Mouse (Mus musculus) adrenal gland (tissue): ENCODE measurements around the gene Rbbp7.

Experiments
- intact Hi-C: fragments of 180-260 bp; cut with DNase I; formaldehyde crosslinking; loops from one replicate; pipeline ENCODE4 v1.15.1; 2025

The Rbbp7 gene

DNA sequence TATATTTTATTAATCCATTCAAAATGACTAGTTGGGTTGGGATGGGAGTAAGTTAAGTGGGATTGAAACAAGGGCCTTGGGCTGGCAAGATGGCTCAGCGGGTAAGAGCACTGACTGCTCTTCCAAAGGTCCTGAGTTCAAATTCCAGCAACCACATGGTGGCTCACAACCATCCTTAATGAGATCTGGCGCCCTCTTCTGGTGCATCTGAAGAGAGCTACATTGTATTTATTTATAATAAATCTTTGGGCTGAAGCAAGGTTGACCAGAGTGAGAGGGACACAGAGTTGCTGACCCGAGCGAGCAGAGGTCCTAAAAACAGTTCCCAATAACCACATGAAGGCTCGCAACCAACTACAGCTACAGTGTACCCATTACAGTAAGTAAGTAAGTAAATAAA, 31.2 kb downstream of the Rbbp7 start:
- intact Hi-C loops: loop anchor here (5.0 kb wide), 1 partner anchor 69 kb away; no protein-coding TSS in a partner anchor

DNA sequence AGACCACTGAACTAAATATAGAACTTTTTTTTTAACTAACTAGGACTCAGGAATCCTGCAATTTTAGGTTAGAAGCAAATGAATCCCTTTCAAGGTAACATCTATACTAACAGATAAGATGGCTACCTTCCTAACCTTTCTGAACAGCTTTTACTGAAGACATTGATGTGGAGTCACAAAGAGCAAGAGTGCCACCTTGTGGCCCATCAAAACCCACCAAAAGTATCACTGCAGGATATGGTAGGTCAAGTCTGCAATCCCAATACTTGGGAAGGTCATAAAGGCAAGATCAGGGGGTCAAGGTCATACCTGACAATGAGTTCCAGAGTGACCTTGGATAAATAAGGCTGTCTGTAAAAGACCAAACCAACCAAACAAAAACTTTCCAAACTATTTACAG, 40.2 kb downstream of the Rbbp7 start:
- intact Hi-C loops: no loop called here

- intact Hi-C loops: no loop called here
Observed at GRCm38 (mm10) chrX:162828016-162828415, 67.8 kb downstream of the Rbbp7 start.
